Mouse (Mus musculus): ENCODE results near the gene Bcat2.

Gene Bcat2

GRCm38 (mm10) chr7:45544525-45544924 lies 25.4 kb upstream of the Bcat2 start:
- in situ Hi-C loops (cut with MboI; ENCODE audit: low pct_unique_long_range_greater_than_20kb in 1 of 2, low sequenced_read_pairs in 2 of 2, unreplicated experiment in 1 of 2) = no loop called here

- in situ Hi-C loops (cut with MboI; ENCODE audit: low pct_unique_long_range_greater_than_20kb in 1 of 2, low sequenced_read_pairs in 2 of 2, unreplicated experiment in 1 of 2) = no loop called here
Observed at GRCm38 (mm10) chr7:45549641-45550436, 20.1 kb upstream of the Bcat2 start.

GRCm38 (mm10) chr7:45550821-45551511 lies 19.0 kb upstream of the Bcat2 start:
- in situ Hi-C loops (cut with MboI; ENCODE audit: low pct_unique_long_range_greater_than_20kb in 1 of 2, low sequenced_read_pairs in 2 of 2, unreplicated experiment in 1 of 2) = no loop called here

GRCm38 (mm10) chr7:45551512-45551883 lies 18.5 kb upstream of the Bcat2 start:
- in situ Hi-C loops (cut with MboI; ENCODE audit: low pct_unique_long_range_greater_than_20kb in 1 of 2, low sequenced_read_pairs in 2 of 2, unreplicated experiment in 1 of 2) = no loop called here

GRCm38 (mm10) chr7:45553519-45553918 lies 16.4 kb upstream of the Bcat2 start:
- in situ Hi-C loops (cut with MboI; ENCODE audit: low pct_unique_long_range_greater_than_20kb in 1 of 2, low sequenced_read_pairs in 2 of 2, unreplicated experiment in 1 of 2) = no loop called here

- in situ Hi-C loops (cut with MboI; ENCODE audit: low pct_unique_long_range_greater_than_20kb in 1 of 2, low sequenced_read_pairs in 2 of 2, unreplicated experiment in 1 of 2) = no loop called here
Observed at GRCm38 (mm10) chr7:45553990-45554389, 16.0 kb upstream of the Bcat2 start.

GRCm38 (mm10) chr7:45554744-45555143 lies 15.2 kb upstream of the Bcat2 start, which contains the start of gene Hsd17b14:
Gene Hsd17b14 (plus strand): TSS chr7:45554893.
- in situ Hi-C loops (cut with MboI; ENCODE audit: low pct_unique_long_range_greater_than_20kb in 1 of 2, low sequenced_read_pairs in 2 of 2, unreplicated experiment in 1 of 2) = no loop called here

GRCm38 (mm10) chr7:45555787-45556186 lies 14.2 kb upstream of the Bcat2 start:
- in situ Hi-C loops (cut with MboI; ENCODE audit: low pct_unique_long_range_greater_than_20kb in 1 of 2, low sequenced_read_pairs in 2 of 2, unreplicated experiment in 1 of 2) = no loop called here

- in situ Hi-C loops (cut with MboI; ENCODE audit: low pct_unique_long_range_greater_than_20kb in 1 of 2, low sequenced_read_pairs in 2 of 2, unreplicated experiment in 1 of 2) = no loop called here
Observed at GRCm38 (mm10) chr7:45558907-45559306, 11.0 kb upstream of the Bcat2 start.

GRCm38 (mm10) chr7:45560241-45560640 lies 9.7 kb upstream of the Bcat2 start:
- in situ Hi-C loops (cut with MboI; ENCODE audit: low pct_unique_long_range_greater_than_20kb in 1 of 2, low sequenced_read_pairs in 2 of 2, unreplicated experiment in 1 of 2) = no loop called here

GRCm38 (mm10) chr7:45560843-45561623 lies 8.9 kb upstream of the Bcat2 start:
- in situ Hi-C loops (cut with MboI; ENCODE audit: low pct_unique_long_range_greater_than_20kb in 1 of 2, low sequenced_read_pairs in 2 of 2, unreplicated experiment in 1 of 2) = no loop called here

GRCm38 (mm10) chr7:45561624-45562520 lies 8.1 kb upstream of the Bcat2 start:
- in situ Hi-C loops (cut with MboI; ENCODE audit: low pct_unique_long_range_greater_than_20kb in 1 of 2, low sequenced_read_pairs in 2 of 2, unreplicated experiment in 1 of 2) = no loop called here

GRCm38 (mm10) chr7:45564811-45565210 lies 5.1 kb upstream of the Bcat2 start:
- in situ Hi-C loops (cut with MboI; ENCODE audit: low pct_unique_long_range_greater_than_20kb in 1 of 2, low sequenced_read_pairs in 2 of 2, unreplicated experiment in 1 of 2) = no loop called here

- in situ Hi-C loops (cut with MboI; ENCODE audit: low pct_unique_long_range_greater_than_20kb in 1 of 2, low sequenced_read_pairs in 2 of 2, unreplicated experiment in 1 of 2) = no loop called here
Observed at GRCm38 (mm10) chr7:45565446-45565845, 4.5 kb upstream of the Bcat2 start.

GRCm38 (mm10) chr7:45567112-45567779 lies 2.7 kb upstream of the Bcat2 start:
- in situ Hi-C loops (cut with MboI; ENCODE audit: low pct_unique_long_range_greater_than_20kb in 1 of 2, low sequenced_read_pairs in 2 of 2, unreplicated experiment in 1 of 2) = no loop called here

- in situ Hi-C loops (cut with MboI; ENCODE audit: low pct_unique_long_range_greater_than_20kb in 1 of 2, low sequenced_read_pairs in 2 of 2, unreplicated experiment in 1 of 2) = no loop called here
Observed at GRCm38 (mm10) chr7:45567780-45568516, 2.0 kb upstream of the Bcat2 start.
